Mouse (Mus musculus): Measurements from ENCODE around the gene Lins1. TPM values are rescaled to one million over a fixed set of nuclear protein-coding genes. Genes with fewer than 3 reads are reported as not detected.

Lins1 gene
- polyA plus RNA-seq (2015; fragmentation: Nextera tagmentation; extraction: Ambion mirVana), result 3.2 and 3.7 TPM in 2 replicates

DNA sequence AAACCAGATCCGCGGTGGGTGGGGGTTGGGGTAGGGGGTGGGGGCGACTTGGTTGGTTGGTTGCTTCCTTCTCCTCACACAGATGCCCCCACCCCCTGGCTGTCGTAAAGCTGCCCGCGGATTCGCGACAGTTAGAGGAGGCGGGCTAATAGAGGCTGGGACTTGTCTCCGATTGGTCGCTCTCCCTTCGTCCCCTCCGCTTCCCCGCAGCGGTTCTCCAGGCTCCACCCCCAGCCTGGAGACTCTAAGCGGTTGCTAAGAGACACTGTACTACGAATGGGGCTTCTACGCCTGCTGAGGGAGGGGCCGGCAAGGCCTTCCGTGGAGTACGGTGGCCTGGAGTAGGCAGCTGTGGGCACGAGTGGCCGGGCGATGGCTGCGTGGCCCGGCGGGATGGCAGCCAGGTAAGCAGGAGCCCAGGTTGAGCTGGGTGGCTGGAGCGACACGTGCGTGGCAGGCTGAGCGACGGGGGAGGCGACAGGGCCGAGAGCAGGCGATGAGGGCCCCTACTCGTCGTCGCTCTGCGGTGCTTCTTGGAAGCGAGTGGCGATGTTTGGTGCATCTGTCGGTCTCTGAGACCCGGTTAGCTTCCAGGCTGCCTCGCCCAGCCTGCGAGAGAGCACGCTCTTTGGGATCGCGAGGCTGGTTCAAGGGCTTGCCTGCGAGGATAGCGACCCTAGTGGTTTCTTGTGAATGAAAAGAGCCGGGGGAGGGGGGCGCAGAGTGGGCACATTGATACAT, at the start of gene Lins1:
TSS of gene Lins1 (plus strand) at position 270 of the 741 bp plus-strand sequence.
- H3K4me1 ChIP-seq (replicated peaks), result peaks cover 31% of the 10 kb centered on the region
- no peaks in the 10 kb centered on the region for H3K36me3 ChIP-seq (replicated peaks)
- under 1% methylated on average over 52 of the region's 52 CpGs for WGBS (ENCODE audit: insufficient replicate concordance)

GRCm38 (mm10) chr7:66645736-66646135, 44.0 kb upstream of the Lins1 start:
- Histone ChIP-seq H3K4me1 (replicated peaks) (no peaks in the 10 kb centered on the region), H3K27me3 (no peaks in the 10 kb centered on the region), H3K36me3 (replicated peaks) (0 out of 2 replicates have a peak, but pooled peaks cover 10% of the 10 kb centered on the region), H3K4me3 (replicated peaks) (no peak overlapping the region), H3K9me3 (replicated peaks) (no peaks in the 10 kb centered on the region), H3K27ac (replicated peaks) (no peak overlapping the region), H3K4me2 (no peak overlapping the region), H3K9ac (no peak overlapping the region)
- WGBS (ENCODE audit: insufficient replicate concordance), result 79% methylated on average over 2 of the region's 2 CpGs
- no peak for ATAC-seq (ENCODE audit: insufficient read depth)

More for the DNA sequence above, at the start of gene Lins1:
- peak; percentile 97 for ATAC-seq (ENCODE audit: insufficient read depth)
- Histone ChIP-seq H3K27me3 (no peaks in the 10 kb centered on the region), H3K4me3 (replicated peaks) (peak within 1 kb of the TSS; percentile 71), H3K4me2 (peak within 1 kb of the TSS; percentile 93), H3K9me3 (replicated peaks) (no peaks in the 10 kb centered on the region), H3K9ac (peak within 1 kb of the TSS; percentile 69), H3K27ac (replicated peaks) (peak within 1 kb of the TSS; percentile 64)

- H3K4me1 ChIP-seq (replicated peaks), result no peaks in the 10 kb centered on the region
- 31% methylated on average over 2 of the region's 2 CpGs for WGBS (ENCODE audit: insufficient replicate concordance)
- ATAC-seq (ENCODE audit: insufficient read depth), result no peak
- H3K9me3 ChIP-seq (replicated peaks), result no peaks in the 10 kb centered on the region
- H3K9ac ChIP-seq, result no peak overlapping the region
- H3K27me3 ChIP-seq, result no peaks in the 10 kb centered on the region
- no peak overlapping the region for H3K4me2 ChIP-seq
- H3K36me3 ChIP-seq (replicated peaks), result 0 out of 2 replicates have a peak, but pooled peaks cover 10% of the 10 kb centered on the region
- no peak overlapping the region for H3K27ac ChIP-seq (replicated peaks)
- H3K4me3 ChIP-seq (replicated peaks), result no peak overlapping the region
Measured at GRCm38 (mm10) chr7:66649181-66649580, 40.5 kb upstream of the Lins1 start.

DNA sequence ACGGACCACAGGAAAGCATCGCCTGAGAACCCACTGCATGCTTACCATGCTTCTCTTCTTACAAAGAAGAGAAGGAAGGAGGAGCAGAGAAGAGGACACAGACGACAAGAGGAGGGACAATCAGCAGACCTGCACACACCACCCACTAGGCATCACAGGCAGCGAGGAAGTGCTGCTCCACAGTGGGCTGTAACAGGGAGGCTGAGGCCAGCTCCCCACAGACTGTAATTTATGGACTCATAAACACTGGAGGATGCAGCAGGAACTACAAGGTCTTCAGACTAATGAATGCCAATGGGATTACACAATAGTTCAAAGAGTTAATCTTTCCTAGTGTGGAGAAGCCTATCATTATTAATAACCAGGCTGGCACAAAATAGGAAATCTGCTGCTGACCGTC, 38.8 kb upstream of the Lins1 start:
- Histone ChIP-seq H3K9me3 (replicated peaks) (no peaks in the 10 kb centered on the region), H3K4me2 (no peak overlapping the region), H3K4me3 (replicated peaks) (no peak overlapping the region), H3K4me1 (replicated peaks) (no peaks in the 10 kb centered on the region), H3K27me3 (no peaks in the 10 kb centered on the region), H3K27ac (replicated peaks) (no peak overlapping the region), H3K36me3 (replicated peaks) (0 out of 2 replicates have a peak, but pooled peaks cover 15% of the 10 kb centered on the region), H3K9ac (no peak overlapping the region)
- ATAC-seq (ENCODE audit: insufficient read depth), result no peak
- 69% methylated on average over 5 of the region's 5 CpGs for WGBS (ENCODE audit: insufficient replicate concordance)

GRCm38 (mm10) chr7:66652216-66652615, 37.5 kb upstream of the Lins1 start:
- Histone ChIP-seq H3K4me1 (replicated peaks) (no peaks in the 10 kb centered on the region), H3K27ac (replicated peaks) (no peak overlapping the region), H3K36me3 (replicated peaks) (peaks cover 21% of the 10 kb centered on the region), H3K27me3 (no peaks in the 10 kb centered on the region), H3K4me3 (replicated peaks) (no peak overlapping the region), H3K4me2 (no peak overlapping the region), H3K9ac (no peak overlapping the region), H3K9me3 (replicated peaks) (no peaks in the 10 kb centered on the region)
- ATAC-seq (ENCODE audit: insufficient read depth), result no peak
- 30% methylated on average over 4 of the region's 4 CpGs for WGBS (ENCODE audit: insufficient replicate concordance)

DNA sequence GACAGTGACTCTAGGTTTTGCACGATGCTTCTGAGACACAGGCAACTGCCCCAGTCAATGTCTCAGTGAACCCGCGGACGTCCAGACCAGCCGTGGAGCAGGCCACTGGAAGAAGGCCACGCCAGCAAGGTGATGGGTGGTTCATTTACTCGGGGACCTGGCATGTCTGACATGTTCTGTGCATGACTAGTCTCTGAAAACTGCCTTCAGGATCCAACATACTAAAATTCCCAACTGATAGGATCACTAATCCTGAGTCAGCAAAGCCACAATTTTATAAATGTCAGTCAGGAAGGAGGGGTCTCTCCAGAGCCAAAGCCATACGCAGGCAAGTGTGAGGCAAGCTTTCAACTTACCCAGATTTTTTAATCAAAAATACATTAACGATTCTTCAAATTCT, 36.1 kb upstream of the Lins1 start:
- no peak overlapping the region for H3K4me3 ChIP-seq (replicated peaks)
- peaks cover 20% of the 10 kb centered on the region for H3K36me3 ChIP-seq (replicated peaks)
- H3K4me1 ChIP-seq (replicated peaks), result no peaks in the 10 kb centered on the region
- H3K9me3 ChIP-seq (replicated peaks), result no peaks in the 10 kb centered on the region
- H3K4me2 ChIP-seq, result no peak overlapping the region
- WGBS (ENCODE audit: insufficient replicate concordance), result 77% methylated on average over 9 of the region's 9 CpGs
- no peaks in the 10 kb centered on the region for H3K27me3 ChIP-seq
- H3K9ac ChIP-seq, result no peak overlapping the region
- H3K27ac ChIP-seq (replicated peaks), result no peak overlapping the region
- no peak for ATAC-seq (ENCODE audit: insufficient read depth)

DNA sequence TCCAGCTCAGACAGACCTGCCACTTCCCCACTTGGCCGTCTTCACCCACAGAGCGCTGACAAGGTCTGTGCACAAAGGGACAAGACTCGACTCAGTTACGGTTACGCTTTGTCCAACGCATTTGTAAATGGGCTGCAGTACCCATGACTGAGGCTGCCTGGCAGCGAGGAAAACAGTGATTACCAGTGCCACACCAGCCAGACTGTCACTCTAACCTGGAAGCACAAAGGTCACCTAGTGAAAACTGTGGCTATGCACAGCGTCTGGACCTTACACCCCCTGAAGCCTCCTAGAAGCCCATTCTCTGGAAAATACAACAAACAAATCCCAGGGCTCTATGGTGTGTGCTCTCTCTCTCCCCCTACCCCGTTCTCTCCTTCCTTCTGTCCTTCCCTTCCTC, 34.2 kb upstream of the Lins1 start:
- no peak overlapping the region for H3K9ac ChIP-seq
- no peaks in the 10 kb centered on the region for H3K27me3 ChIP-seq
- H3K27ac ChIP-seq (replicated peaks), result no peak overlapping the region
- ATAC-seq (ENCODE audit: insufficient read depth), result no peak
- H3K4me3 ChIP-seq (replicated peaks), result no peak overlapping the region
- H3K4me2 ChIP-seq, result no peak overlapping the region
- H3K9me3 ChIP-seq (replicated peaks), result no peaks in the 10 kb centered on the region
- peaks cover 33% of the 10 kb centered on the region for H3K36me3 ChIP-seq (replicated peaks)
- no peaks in the 10 kb centered on the region for H3K4me1 ChIP-seq (replicated peaks)
- WGBS (ENCODE audit: insufficient replicate concordance), result 73% methylated on average over 9 of the region's 9 CpGs

- no peaks in the 10 kb centered on the region for H3K9me3 ChIP-seq (replicated peaks)
- no peak overlapping the region for H3K9ac ChIP-seq
- no peak overlapping the region for H3K4me3 ChIP-seq (replicated peaks)
- no peak overlapping the region for H3K4me2 ChIP-seq
- no peaks in the 10 kb centered on the region for H3K27me3 ChIP-seq
- 74% methylated on average over 7 of the region's 7 CpGs for WGBS (ENCODE audit: insufficient replicate concordance)
- no peak overlapping the region for H3K27ac ChIP-seq (replicated peaks)
- ATAC-seq (ENCODE audit: insufficient read depth), result no peak
- H3K4me1 ChIP-seq (replicated peaks), result peaks cover 3% of the 10 kb centered on the region; the same call in 1 of the 2 replicates
- H3K36me3 ChIP-seq (replicated peaks), result peaks cover 33% of the 10 kb centered on the region
Measured at GRCm38 (mm10) chr7:66660291-66660690, 29.4 kb upstream of the Lins1 start.

DNA sequence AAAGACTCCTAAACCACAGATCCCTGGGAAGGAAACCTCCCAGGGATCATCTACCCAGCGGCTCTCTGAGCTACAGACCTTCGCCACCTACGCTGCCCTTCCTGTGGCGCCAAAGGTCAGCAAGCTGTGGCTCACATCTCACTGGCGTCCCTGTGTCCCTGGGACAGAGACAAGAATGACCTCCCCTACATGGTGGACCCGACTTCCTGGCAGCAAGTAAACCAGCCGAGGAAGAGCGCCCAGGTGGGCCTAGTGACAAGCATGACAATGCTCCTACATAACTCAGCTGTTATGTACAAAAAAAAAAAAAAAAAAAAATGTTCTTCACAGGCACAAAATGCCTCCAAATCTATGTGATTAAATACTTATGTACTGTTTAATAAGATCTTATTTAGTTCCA, 28.7 kb upstream of the Lins1 start:
- Histone ChIP-seq H3K9me3 (replicated peaks) (no peaks in the 10 kb centered on the region), H3K27ac (replicated peaks) (no peak overlapping the region), H3K9ac (no peak overlapping the region), H3K27me3 (no peaks in the 10 kb centered on the region), H3K4me2 (no peak overlapping the region), H3K4me3 (replicated peaks) (no peak overlapping the region), H3K4me1 (replicated peaks) (peaks cover 3% of the 10 kb centered on the region; the same call in 1 of the 2 replicates), H3K36me3 (replicated peaks) (peaks cover 28% of the 10 kb centered on the region)
- 67% methylated on average over 8 of the region's 8 CpGs for WGBS (ENCODE audit: insufficient replicate concordance)
- no peak for ATAC-seq (ENCODE audit: insufficient read depth)

DNA sequence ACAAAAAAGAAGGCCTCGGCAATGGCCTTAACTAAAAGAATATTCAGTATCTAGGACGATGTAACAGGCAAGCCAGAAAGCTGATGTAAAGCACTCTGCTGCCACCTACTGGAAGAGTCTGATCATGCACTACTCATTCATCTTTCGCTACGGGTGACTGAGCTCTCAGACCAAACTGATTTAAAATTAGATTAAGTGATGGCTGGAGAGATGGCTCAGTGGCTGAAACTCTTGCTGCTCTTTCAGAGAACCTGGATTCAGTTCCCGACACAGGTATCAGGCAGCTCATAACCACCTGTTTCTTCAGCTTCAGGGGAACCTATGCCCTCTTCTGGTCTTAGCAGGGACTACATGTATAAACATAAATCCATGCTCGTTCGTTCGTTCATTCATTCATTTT, 28.1 kb upstream of the Lins1 start:
- peak overlapping the region; percentile 60 for H3K4me2 ChIP-seq
- H3K27ac ChIP-seq (replicated peaks), result no peak overlapping the region
- peak overlapping the region; percentile 44 for H3K4me3 ChIP-seq (replicated peaks)
- H3K4me1 ChIP-seq (replicated peaks), result peaks cover 3% of the 10 kb centered on the region; the same call in 1 of the 2 replicates
- no peaks in the 10 kb centered on the region for H3K9me3 ChIP-seq (replicated peaks)
- H3K9ac ChIP-seq, result no peak overlapping the region
- 12% methylated on average over 8 of the region's 8 CpGs for WGBS (ENCODE audit: insufficient replicate concordance)
- H3K36me3 ChIP-seq (replicated peaks), result peaks cover 25% of the 10 kb centered on the region
- no peak for ATAC-seq (ENCODE audit: insufficient read depth)
- H3K27me3 ChIP-seq, result no peaks in the 10 kb centered on the region

DNA sequence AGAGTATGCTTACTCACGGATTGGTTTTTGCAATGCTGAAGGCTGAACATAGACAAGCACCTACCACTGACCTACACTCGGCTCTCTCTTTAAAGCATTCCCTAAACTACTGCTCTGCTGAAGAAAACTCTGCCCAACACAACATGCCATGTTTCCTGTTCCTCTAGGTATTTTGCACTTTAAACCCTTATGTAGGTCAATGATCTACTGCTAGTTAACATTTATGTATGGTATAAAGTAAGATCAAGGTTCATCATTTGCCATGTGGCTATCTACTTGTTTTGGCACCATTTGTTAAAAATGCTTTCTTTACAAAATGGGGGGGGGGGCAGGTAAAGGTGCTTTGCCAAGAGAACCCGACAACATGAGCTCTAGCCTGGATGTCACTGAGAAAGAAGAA, 26.1 kb upstream of the Lins1 start:
- ATAC-seq (ENCODE audit: insufficient read depth), result no peak
- no peak overlapping the region for H3K27ac ChIP-seq (replicated peaks)
- no peaks in the 10 kb centered on the region for H3K27me3 ChIP-seq
- H3K4me3 ChIP-seq (replicated peaks), result no peak overlapping the region
- H3K36me3 ChIP-seq (replicated peaks), result peaks cover 16% of the 10 kb centered on the region
- 64% methylated on average over 3 of the region's 3 CpGs for WGBS (ENCODE audit: insufficient replicate concordance)
- no peak overlapping the region for H3K4me2 ChIP-seq
- no peak overlapping the region for H3K9ac ChIP-seq
- peaks cover 3% of the 10 kb centered on the region; the same call in 1 of the 2 replicates for H3K4me1 ChIP-seq (replicated peaks)
- no peaks in the 10 kb centered on the region for H3K9me3 ChIP-seq (replicated peaks)

DNA sequence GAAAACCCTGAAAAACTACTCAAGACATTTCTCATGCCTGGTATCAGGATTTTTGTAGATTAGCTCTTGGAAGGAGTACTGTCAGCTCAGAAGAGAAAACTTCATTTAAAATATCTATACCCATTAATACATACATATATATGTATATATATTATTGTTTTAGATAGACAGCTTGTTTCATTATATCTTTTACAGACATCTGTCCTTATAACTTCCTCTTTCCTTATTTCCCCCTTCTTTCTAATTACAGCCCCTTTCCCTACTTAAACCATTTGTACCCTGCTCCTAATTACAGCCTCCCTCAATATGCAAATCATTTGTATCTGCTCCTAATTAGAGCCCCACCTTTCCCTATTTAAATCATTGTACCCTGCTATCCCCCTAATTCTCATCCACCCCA, 22.6 kb upstream of the Lins1 start:
- no peaks in the 10 kb centered on the region for H3K4me1 ChIP-seq (replicated peaks)
- no peaks in the 10 kb centered on the region for H3K27me3 ChIP-seq
- H3K4me2 ChIP-seq, result no peak overlapping the region
- no peak overlapping the region for H3K27ac ChIP-seq (replicated peaks)
- H3K4me3 ChIP-seq (replicated peaks), result no peak overlapping the region
- no peaks in the 10 kb centered on the region for H3K9me3 ChIP-seq (replicated peaks)
- ATAC-seq (ENCODE audit: insufficient read depth), result no peak
- peaks cover 15% of the 10 kb centered on the region for H3K36me3 ChIP-seq (replicated peaks)
- H3K9ac ChIP-seq, result no peak overlapping the region

Data from liver, embryonic 15.5 days (tissue).